Mouse (Mus musculus): ENCODE data around the gene Cd200r1. TPM values are rescaled to one million over a fixed set of nuclear protein-coding genes. Genes with fewer than 3 reads are reported as not detected.

The Cd200r1 gene
- polyA plus RNA-seq (2012; rRNA removed) = 0.27 and 0.30 TPM in 2 replicates

DNA sequence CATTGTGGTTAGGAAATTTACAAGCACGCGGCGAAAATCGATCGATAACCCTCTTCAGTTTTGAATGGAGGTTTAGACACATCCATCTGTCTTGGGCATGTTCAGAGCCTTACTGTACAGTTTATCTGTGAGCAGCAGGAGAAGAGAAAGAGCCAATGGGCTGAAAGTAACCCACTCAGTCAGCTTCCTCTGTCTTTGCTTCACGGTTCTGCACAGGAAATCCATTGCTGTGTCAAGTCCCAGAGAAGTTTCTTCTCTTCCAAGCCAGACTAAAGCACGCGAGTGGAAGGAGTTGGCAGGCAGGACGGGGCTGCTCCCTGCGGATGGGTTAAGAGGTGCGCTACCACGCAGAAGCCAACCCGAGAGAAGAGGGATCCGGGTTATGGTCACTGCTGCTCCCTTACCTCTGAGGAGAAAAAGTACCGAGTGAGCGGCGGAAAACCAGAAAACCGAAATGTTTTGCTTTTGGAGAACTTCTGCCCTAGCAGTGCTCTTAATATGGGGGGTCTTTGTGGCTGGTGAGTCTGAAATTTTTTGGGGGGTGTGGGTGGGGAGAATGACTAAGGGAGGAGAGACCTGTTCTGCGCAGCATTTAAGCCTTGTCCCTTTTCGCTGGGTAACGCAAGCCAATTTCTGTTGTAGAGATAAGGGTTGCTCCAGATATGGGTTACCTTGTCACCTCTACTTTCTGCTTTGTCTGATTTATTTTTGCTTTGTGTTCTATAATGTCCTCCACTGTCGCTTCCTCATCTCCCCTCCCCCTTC, at the start of gene Cd200r1:
Gene Cd200r1 (plus strand): TSS at position 182 of the 765 bp plus-strand sequence.

DNA sequence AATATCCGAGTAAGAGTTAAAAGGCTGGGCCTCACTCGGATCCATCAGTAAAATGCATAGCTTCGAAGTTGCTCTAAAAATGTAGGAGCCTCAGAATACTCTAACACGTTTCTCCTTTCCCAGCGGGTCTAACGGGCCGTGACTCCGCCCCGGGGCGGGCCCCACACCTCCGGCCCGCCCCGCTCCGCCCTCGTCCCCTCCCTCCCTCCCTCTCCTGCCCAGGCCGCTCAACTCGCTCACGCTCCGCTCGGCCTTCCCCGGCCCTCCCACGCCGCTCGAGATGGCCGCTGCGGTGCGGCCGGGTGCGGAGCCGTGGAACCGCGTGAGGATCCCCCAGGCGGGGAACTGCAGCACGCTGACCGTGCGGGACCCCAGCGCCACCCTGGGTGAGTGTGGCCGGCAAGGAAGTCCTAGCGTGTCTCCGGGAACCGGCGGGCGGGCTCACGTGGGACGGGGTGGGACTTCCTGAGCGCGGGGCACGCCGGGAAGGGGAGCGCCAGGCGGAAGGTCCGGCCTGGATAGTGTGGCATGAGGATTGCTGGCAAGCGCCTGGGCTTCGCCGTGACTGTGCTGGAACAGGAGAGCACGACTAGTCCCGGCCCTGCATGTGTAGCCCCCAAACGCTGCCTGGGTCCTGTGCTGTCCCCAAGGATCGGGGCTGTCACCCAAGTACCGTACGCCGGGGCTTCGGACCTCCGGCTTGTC, 41.3 kb upstream of the Cd200r1 start, which contains the start of gene Nepro:
Gene Nepro (plus strand): TSS at position 219 of the 705 bp plus-strand sequence.

DNA sequence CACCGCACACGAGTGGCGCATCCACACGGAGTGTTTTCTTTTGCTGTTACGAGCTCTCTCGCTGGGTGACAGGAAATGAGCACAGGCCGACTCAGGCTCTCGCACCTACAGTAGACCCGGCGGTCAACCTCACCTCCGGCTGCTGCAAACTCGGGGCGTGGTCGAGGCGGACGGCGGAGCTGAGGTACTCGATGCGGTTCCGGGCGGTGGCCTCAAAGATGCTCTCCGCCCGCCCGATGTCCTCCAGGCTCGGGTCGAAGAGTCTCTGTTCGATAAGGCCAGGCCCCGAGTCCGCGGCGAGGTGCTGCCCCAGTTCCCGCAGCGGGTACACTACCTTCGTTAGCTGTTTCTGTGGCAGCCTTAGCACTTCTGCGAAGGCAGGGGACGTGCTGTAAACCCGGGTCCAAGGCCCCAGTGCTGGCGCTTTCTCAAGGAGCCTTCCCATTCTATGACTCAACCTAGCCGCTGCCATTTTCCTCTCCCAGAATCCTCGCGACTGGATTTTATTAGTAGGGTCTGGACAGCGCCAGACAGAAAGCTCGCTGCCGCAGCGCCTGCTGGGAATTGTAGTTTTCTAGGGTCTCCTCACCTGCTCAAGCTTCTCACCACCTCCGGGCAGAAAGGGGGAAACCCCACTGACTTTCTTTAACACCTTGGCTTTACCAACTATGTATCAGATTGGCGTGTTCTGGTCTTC, 19.5 kb upstream of the Cd200r1 start, which contains the start of gene Gtpbp8:
Gene Gtpbp8 (minus strand): TSS at position 498 of the 697 bp plus-strand sequence.

DNA sequence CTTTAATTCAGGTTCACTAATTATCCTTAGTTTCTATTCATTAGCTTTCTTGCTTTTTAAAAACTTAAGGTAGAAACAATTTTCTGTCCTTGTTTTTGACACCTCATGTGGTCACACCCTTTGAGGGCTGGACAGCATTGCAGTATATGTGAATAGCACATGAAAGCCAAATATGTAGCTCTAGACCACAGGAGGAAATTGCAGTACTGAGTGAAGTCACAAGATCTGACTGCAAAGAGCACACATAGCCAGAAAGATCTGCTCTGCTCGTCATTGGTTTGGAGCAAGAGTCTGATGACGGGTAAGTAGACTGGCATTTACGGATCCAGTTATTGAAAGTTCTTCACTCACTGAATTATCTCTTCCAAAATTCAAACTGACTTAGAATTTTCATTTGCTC, 46.0 kb downstream of the Cd200r1 start, which contains the start of gene Cd200r4:
Gene Cd200r4 (plus strand): TSS at position 190 of the 400 bp plus-strand sequence.

Other genes with a start within 250 kb of the Cd200r1 start
- gene Boc, start 206.8 kb upstream of the Cd200r1 start, polyA plus RNA-seq (2012; rRNA removed) = 31.3 and 32.3 TPM in 2 replicates
- 4.7 and 5.4 TPM in 2 replicates for gene Nepro, start 41.4 kb upstream of the Cd200r1 start, polyA plus RNA-seq (2012; rRNA removed)
- 5.9 and 10.3 TPM in 2 replicates for gene Gtpbp8, start 19.4 kb upstream of the Cd200r1 start, polyA plus RNA-seq (2012; rRNA removed)
- gene Cd200r4, start 46.0 kb downstream of the Cd200r1 start, polyA plus RNA-seq (2012; rRNA removed) = 0.24 and 0.27 TPM in 2 replicates
- 1.1 and 1.9 TPM in 2 replicates for gene Cd200r2, start 101.4 kb downstream of the Cd200r1 start, polyA plus RNA-seq (2012; rRNA removed)
- gene Cd200r3, start 177.9 kb downstream of the Cd200r1 start, polyA plus RNA-seq (2012; rRNA removed) = not detected in 2 replicates

Data from colon, adult 2 months (tissue).